ENCODE assay signal across 26 mouse cellular contexts in the genomic region with DNA sequence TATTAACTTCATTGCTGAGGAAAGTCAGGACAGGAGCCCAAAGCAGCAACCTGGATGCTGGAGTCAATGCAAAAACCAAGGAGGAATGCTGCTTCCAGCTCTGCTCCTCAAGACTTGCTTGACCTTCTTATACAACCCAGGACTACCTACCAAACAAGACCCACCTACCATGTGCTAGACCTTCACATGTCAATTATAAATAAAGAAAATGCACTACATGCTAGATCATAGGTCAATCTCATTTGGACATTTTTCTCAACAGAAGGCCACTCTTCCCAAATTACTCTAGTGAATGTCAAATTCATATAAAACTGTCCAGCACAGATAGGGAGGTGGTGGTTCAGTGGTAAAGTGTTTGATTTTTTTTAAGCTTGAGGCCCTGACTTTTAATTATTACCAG. TPM values are rescaled to one million over a fixed set of nuclear protein-coding genes. Genes with fewer than 3 reads are reported as not detected.
A peak's percentile ranks its signal among the peaks of the same experiment; 100 is the strongest.
DNase-seq lines count a peak whose midpoint lies in the region; ATAC-seq and TF ChIP-seq lines count a peak whose summit lies in the region.
"Had no signal": no experiment of that assay in that cellular context is flagged by ENCODE, and none has a peak within 500 bp of the region (broad histone marks: within the 10 kb centered on the region; RNA-seq: fewer than 3 reads in every experiment).

Gene Slco1a1 (minus strand): TSS at position 101 of the 400 bp plus-strand sequence.

- DNase-seq in kidney, adult 2 months, result peak; percentile 37
- DNase-seq in kidney, adult 9 months, result peak; percentile 48
- no peak for DNase-seq in kidney, postnatal 25 days
- DNase-seq in liver, adult 2 months (ENCODE audit: extremely low read depth, low read depth, low spot score), result peak; percentile 75
- no peak for DNase-seq in liver, embryonic 11.5 days (ENCODE audit: low spot score)
- DNase-seq: adrenal gland, adult 2 months; adrenal gland, adult 8-10 months; adrenal gland, postnatal 10 days; adrenal gland, postnatal 14 days; adrenal gland, postnatal 25 days; adrenal gland, postnatal 36 days; B cell, adult 2 months; cerebellum, adult 11 months; cerebellum, adult 11-12 months; cerebellum, adult 18-20 months had no signal

- no peaks in the 10 kb centered on the region for H3K9me3 ChIP-seq in kidney, embryonic 15.5 days (replicated peaks)
- no peaks in the 10 kb centered on the region for H3K9me3 ChIP-seq in liver, embryonic 11.5 days (ENCODE audit: control insufficient read depth, low read length)
- H3K9me3 ChIP-seq: G1E had no signal

- H3K36me3 ChIP-seq in kidney, adult 2 months (ENCODE audit: control insufficient read depth, insufficient read depth, low read length), result no peaks in the 10 kb centered on the region
- no peaks in the 10 kb centered on the region for H3K36me3 ChIP-seq in kidney, embryonic 15.5 days
- peaks cover 14% of the 10 kb centered on the region for H3K36me3 ChIP-seq in liver, adult 2 months (ENCODE audit: control insufficient read depth, insufficient read depth, low read length)
- no peaks in the 10 kb centered on the region for H3K36me3 ChIP-seq in liver, embryonic 11.5 days (ENCODE audit: control insufficient read depth, insufficient read depth, low read length)
- H3K36me3 ChIP-seq: G1E had no signal

- no peak within 1 kb of the TSS for H3K4me2 ChIP-seq in kidney, embryonic 15.5 days
- no peak within 1 kb of the TSS for H3K4me2 ChIP-seq in liver, embryonic 11.5 days

- H3K9ac ChIP-seq in kidney, embryonic 15.5 days, result no peak within 1 kb of the TSS
- peak within 1 kb of the TSS; percentile 80 for H3K9ac ChIP-seq in liver, adult 2 months (ENCODE audit: low read depth, low read length)
- H3K9ac ChIP-seq in liver, embryonic 11.5 days (ENCODE audit: low read depth, low read length), result no peak within 1 kb of the TSS

- no peak for TF ChIP-seq POLR2A in kidney, adult 2 months (IDR thresholded peaks at IDR 0.05; ENCODE audit: low read depth, low read length)
- no peak for TF ChIP-seq POLR2A in liver, adult 2 months (IDR thresholded peaks at IDR 0.05; ENCODE audit: extremely low read depth, insufficient read depth, low read length)

- H3K27ac ChIP-seq in kidney, adult 2 months (ENCODE audit: insufficient read depth, low read depth, low read length), result no peak within 1 kb of the TSS
- no peak within 1 kb of the TSS for H3K27ac ChIP-seq in kidney, embryonic 15.5 days
- H3K27ac ChIP-seq in liver, adult 2 months (replicated peaks; ENCODE audit: insufficient read depth, low read depth, low read length), result peak within 1 kb of the TSS; percentile 100
- H3K27ac ChIP-seq in liver, embryonic 11.5 days (ENCODE audit: low read depth, low read length), result no peak within 1 kb of the TSS

- no peak within 1 kb of the TSS; the same call in 1 of the 2 replicates for H3K4me3 ChIP-seq in kidney, adult 2 months (ENCODE audit: insufficient read depth, low read depth, low read length)
- H3K4me3 ChIP-seq in kidney, embryonic 15.5 days (replicated peaks), result no peak within 1 kb of the TSS
- peak within 1 kb of the TSS; percentile 97 for H3K4me3 ChIP-seq in liver, adult 2 months (ENCODE audit: insufficient read depth, low read depth, low read length)
- H3K4me3 ChIP-seq in liver, embryonic 11.5 days (ENCODE audit: low read depth, low read length), result no peak within 1 kb of the TSS

- no peak for TF ChIP-seq CTCF in kidney, adult 2 months (conservative IDR thresholded peaks at IDR 0.05; ENCODE audit: insufficient read depth, insufficient read length, low read depth, low read length)
- TF ChIP-seq CTCF in liver, adult 2 months (IDR thresholded peaks at IDR 0.05; ENCODE audit: low read depth, low read length), result no peak

- H3K4me1 ChIP-seq in kidney, adult 2 months (ENCODE audit: control insufficient read depth, insufficient read depth, low read length), result no peaks in the 10 kb centered on the region; the same call in 1 of the 2 replicates
- H3K4me1 ChIP-seq in kidney, embryonic 15.5 days, result no peaks in the 10 kb centered on the region
- peaks cover 18% of the 10 kb centered on the region for H3K4me1 ChIP-seq in liver, adult 2 months (ENCODE audit: control insufficient read depth, insufficient read depth, low read length)
- H3K4me1 ChIP-seq in liver, embryonic 11.5 days (replicated peaks; ENCODE audit: control insufficient read depth, insufficient read depth, low read length), result no peaks in the 10 kb centered on the region

- no peak for ATAC-seq in kidney, embryonic 15.5 days (replicated peaks; ENCODE audit: low FRiP score)
- ATAC-seq in liver, embryonic 11.5 days (replicated peaks; ENCODE audit: low FRiP score), result no peak
- ATAC-seq: activated CD4-positive, CD25-positive, alpha-beta regulatory T cell, adult 4 months; CD4-positive, CD25-positive, alpha-beta regulatory T cell, adult 4 months; Patski had no signal

- H3K79me2 ChIP-seq in liver, adult 2 months (ENCODE audit: control insufficient read depth, insufficient read depth, low read length), result peaks cover 6% of the 10 kb centered on the region; the same call in 1 of the 2 replicates

- H3K27me3 ChIP-seq in kidney, adult 2 months (replicated peaks; ENCODE audit: control insufficient read depth, insufficient read depth, low read length), result no peaks in the 10 kb centered on the region
- no peaks in the 10 kb centered on the region for H3K27me3 ChIP-seq in kidney, embryonic 15.5 days
- H3K27me3 ChIP-seq in liver, adult 2 months (ENCODE audit: control insufficient read depth, insufficient read depth, low read length), result no peaks in the 10 kb centered on the region
- H3K27me3 ChIP-seq in liver, embryonic 11.5 days (replicated peaks; ENCODE audit: control insufficient read depth, insufficient read depth, low read length), result no peaks in the 10 kb centered on the region
- H3K27me3 ChIP-seq: CH12.LX had no signal

RNA-seq across cellular contexts. Expression of gene Slco1a1, which starts in this region (rescaled TPM):
- not detected in 2 replicates for polyA plus RNA-seq in kidney, adult 2 months (2012; rRNA removed)
- polyA plus RNA-seq in kidney, embryonic 15.5 days (2015; fragmentation: Nextera tagmentation; extraction: Ambion mirVana), result not detected in 2 replicates
- 152 and 251 TPM in 2 replicates for total RNA-seq in liver, adult 2 months (2014; rRNA removed)
- polyA plus RNA-seq in liver, adult 2 months (2012; rRNA removed), result 3.9 and 12.8 TPM in 2 replicates
- not detected in 2 replicates for polyA plus RNA-seq in liver, embryonic 11.5 days (2014; fragmentation: Nextera tagmentation; extraction: Ambion mirVana)
- total RNA-seq: adrenal gland, adult 18-20 months; adrenal gland, postnatal 25 days; CH12.LX; ES-E14; MEL had no signal
- polyA plus RNA-seq: activated CD4-positive, CD25-positive, alpha-beta regulatory T cell, adult 4 months; adrenal gland, adult 2 months; brain, embryonic 14.5 days; C2C12; CD4-positive, CD25-positive, alpha-beta regulatory T cell, adult 4 months; G1E had no signal

Comparison
In these comparisons a context has a peak if more than half of its experiments do, and no peak if none do; other contexts are left out.
1. DNase-seq: peak in kidney, adult 9 months (single experiment) and liver, adult 2 months (single experiment); none in kidney, postnatal 25 days (0 of 2) and liver, embryonic 11.5 days (single experiment).
2. Peak in DNase-seq in kidney, adult 2 months; RNA of the gene not detected or under 1 TPM.